Mouse (Mus musculus): ENCODE measurements around the gene Fscn2. TPM values are rescaled to one million over a fixed set of nuclear protein-coding genes. Genes with fewer than 3 reads are reported as not detected.
A peak's percentile ranks its signal among the peaks of the same experiment; 100 is the strongest.
"Not testable (repeated sequence)": the region's sequence is repeated elsewhere in the genome, so short reads cannot be mapped to it uniquely, and the experiment has no call there.

The Fscn2 gene
- polyA plus RNA-seq, 1 experiment from 2014 or later: 0.64 TPM

- not testable (repeated sequence) for H3K9me3 ChIP-seq; ATAC-seq (ENCODE audit: insufficient number of reproducible peaks, insufficient read depth, low FRiP score, low TSS enrichment, low read depth); H3K27me3 ChIP-seq
- peak overlapping the region; percentile 47 for H3K4me3 ChIP-seq (replicated peaks)
- H3K27ac ChIP-seq: peak overlapping the region; percentile 37; the same call in 1 of the 2 replicates
- peaks cover 24% of the 10 kb centered on the region for H3K4me1 ChIP-seq (replicated peaks)
- H3K36me3 ChIP-seq: peaks cover 24% of the 10 kb centered on the region
- 62% methylated on average over 11 of the region's 13 CpGs for WGBS
- H3K4me2 ChIP-seq: peak overlapping the region; percentile 73
- H3K9ac ChIP-seq (replicated peaks): peak overlapping the region; percentile 59
Measured at GRCm38 (mm10) chr11:120346383-120347034, 14.8 kb upstream of the Fscn2 start.

- WGBS: 8% methylated on average over 10 of the region's 10 CpGs
Measured at GRCm38 (mm10) chr11:120347301-120347700, 14.0 kb upstream of the Fscn2 start.

GRCm38 (mm10) chr11:120347791-120348683 is 13.3 kb upstream of the Fscn2 start, which contains the start of gene Actg1:
TSS of gene Actg1 (minus strand) at chr11:120348542.
- Histone ChIP-seq H3K36me3 (peaks cover 26% of the 10 kb centered on the region), H3K27me3 (no peaks in the 10 kb centered on the region), H3K27ac (peak within 1 kb of the TSS; percentile 100), H3K4me2 (peak within 1 kb of the TSS; percentile 90), H3K4me1 (replicated peaks) (peaks cover 37% of the 10 kb centered on the region), H3K9ac (replicated peaks) (peak within 1 kb of the TSS; percentile 100), H3K9me3 (no peaks in the 10 kb centered on the region), H3K4me3 (replicated peaks) (peak within 1 kb of the TSS; percentile 100)
- ATAC-seq (ENCODE audit: insufficient number of reproducible peaks, insufficient read depth, low FRiP score, low TSS enrichment, low read depth): peak; percentile 49
- WGBS: 1% methylated on average over 96 of the region's 103 CpGs

More at GRCm38 (mm10) chr11:120347301-120347700, 14.0 kb upstream of the Fscn2 start:
- Histone ChIP-seq H3K36me3 (peaks cover 26% of the 10 kb centered on the region), H3K4me2 (peak overlapping the region; percentile 90), H3K27ac (peak overlapping the region; percentile 100), H3K9me3 (no peaks in the 10 kb centered on the region), H3K27me3 (no peaks in the 10 kb centered on the region), H3K4me1 (replicated peaks) (peaks cover 31% of the 10 kb centered on the region), H3K4me3 (replicated peaks) (peak overlapping the region; percentile 100), H3K9ac (replicated peaks) (peak overlapping the region; percentile 100)
- no peak for ATAC-seq (ENCODE audit: insufficient number of reproducible peaks, insufficient read depth, low FRiP score, low TSS enrichment, low read depth)

- Histone ChIP-seq H3K9me3 (no peaks in the 10 kb centered on the region), H3K4me2 (peak overlapping the region; percentile 90), H3K4me1 (replicated peaks) (peaks cover 45% of the 10 kb centered on the region), H3K36me3 (peaks cover 26% of the 10 kb centered on the region), H3K27me3 (no peaks in the 10 kb centered on the region), H3K4me3 (replicated peaks) (peak overlapping the region; percentile 100), H3K27ac (peak overlapping the region; percentile 100), H3K9ac (replicated peaks) (peak overlapping the region; percentile 100)
- ATAC-seq (ENCODE audit: insufficient number of reproducible peaks, insufficient read depth, low FRiP score, low TSS enrichment, low read depth): peak; percentile 27
- WGBS: 2% methylated on average over 45 of the region's 53 CpGs
Measured at GRCm38 (mm10) chr11:120348684-120349370, 12.5 kb upstream of the Fscn2 start.

- 0 out of 2 replicates have a peak, but pooled peaks have one; percentile 1 for ATAC-seq (ENCODE audit: insufficient number of reproducible peaks, insufficient read depth, low FRiP score, low TSS enrichment, low read depth)
- WGBS: 2% methylated on average over 16 of the region's 16 CpGs
Measured at GRCm38 (mm10) chr11:120349371-120349985, 11.9 kb upstream of the Fscn2 start.

GRCm38 (mm10) chr11:120349986-120350702 is 11.2 kb upstream of the Fscn2 start:
- 4% methylated on average over 68 of the region's 68 CpGs for WGBS
- H3K27me3 ChIP-seq: no peaks in the 10 kb centered on the region
- peaks cover 45% of the 10 kb centered on the region for H3K4me1 ChIP-seq (replicated peaks)
- ATAC-seq (ENCODE audit: insufficient number of reproducible peaks, insufficient read depth, low FRiP score, low TSS enrichment, low read depth): peak; percentile 56
- peak overlapping the region; percentile 100 for H3K27ac ChIP-seq
- peak overlapping the region; percentile 100 for H3K9ac ChIP-seq (replicated peaks)
- peak overlapping the region; percentile 100 for H3K4me3 ChIP-seq (replicated peaks)
- H3K36me3 ChIP-seq: peaks cover 20% of the 10 kb centered on the region
- no peaks in the 10 kb centered on the region for H3K9me3 ChIP-seq
- H3K4me2 ChIP-seq: peak overlapping the region; percentile 90

More at GRCm38 (mm10) chr11:120349371-120349985, 11.9 kb upstream of the Fscn2 start:
- Histone ChIP-seq H3K4me3 (replicated peaks) (peak overlapping the region; percentile 100), H3K27ac (peak overlapping the region; percentile 100), H3K4me2 (peak overlapping the region; percentile 90), H3K9ac (replicated peaks) (peak overlapping the region; percentile 100), H3K9me3 (no peaks in the 10 kb centered on the region), H3K4me1 (replicated peaks) (peaks cover 47% of the 10 kb centered on the region), H3K27me3 (no peaks in the 10 kb centered on the region), H3K36me3 (peaks cover 26% of the 10 kb centered on the region)

GRCm38 (mm10) chr11:120350711-120351110 is 10.6 kb upstream of the Fscn2 start:
- WGBS: 10% methylated on average over 11 of the region's 11 CpGs
- H3K9me3 ChIP-seq: no peaks in the 10 kb centered on the region
- peaks cover 16% of the 10 kb centered on the region for H3K36me3 ChIP-seq
- H3K4me1 ChIP-seq (replicated peaks): peaks cover 41% of the 10 kb centered on the region
- ATAC-seq (ENCODE audit: insufficient number of reproducible peaks, insufficient read depth, low FRiP score, low TSS enrichment, low read depth): no peak
- peak overlapping the region; percentile 100 for H3K27ac ChIP-seq
- no peaks in the 10 kb centered on the region for H3K27me3 ChIP-seq
- peak overlapping the region; percentile 90 for H3K4me2 ChIP-seq
- H3K9ac ChIP-seq (replicated peaks): peak overlapping the region; percentile 100
- H3K4me3 ChIP-seq (replicated peaks): peak overlapping the region; percentile 100

- no peak overlapping the region for H3K9ac ChIP-seq (replicated peaks)
- H3K4me1 ChIP-seq (replicated peaks): peaks cover 41% of the 10 kb centered on the region
- H3K27me3 ChIP-seq: no peaks in the 10 kb centered on the region
- peak overlapping the region; percentile 100 for H3K27ac ChIP-seq
- peak overlapping the region; percentile 90 for H3K4me2 ChIP-seq
- 80% methylated on average over 10 of the region's 10 CpGs for WGBS
- H3K4me3 ChIP-seq (replicated peaks): 0 out of 2 replicates have a peak overlapping the region, but pooled peaks have one; percentile 100
- ATAC-seq (ENCODE audit: insufficient number of reproducible peaks, insufficient read depth, low FRiP score, low TSS enrichment, low read depth): no peak
- H3K36me3 ChIP-seq: peaks cover 13% of the 10 kb centered on the region
- H3K9me3 ChIP-seq: no peaks in the 10 kb centered on the region
Measured at GRCm38 (mm10) chr11:120351250-120352092, 9.9 kb upstream of the Fscn2 start.

GRCm38 (mm10) chr11:120352093-120352350 is 9.3 kb upstream of the Fscn2 start:
- not testable (repeated sequence) for H3K4me2 ChIP-seq; ATAC-seq (ENCODE audit: insufficient number of reproducible peaks, insufficient read depth, low FRiP score, low TSS enrichment, low read depth); H3K36me3 ChIP-seq; H3K9ac ChIP-seq (replicated peaks); H3K27me3 ChIP-seq; H3K9me3 ChIP-seq; H3K4me3 ChIP-seq (replicated peaks)
- H3K27ac ChIP-seq: peak overlapping the region; percentile 100
- peaks cover 45% of the 10 kb centered on the region for H3K4me1 ChIP-seq (replicated peaks)
- 91% methylated on average over 5 of the region's 5 CpGs for WGBS
